13 mouse cellular contexts compared by ENCODE assay signal in the genomic region with DNA sequence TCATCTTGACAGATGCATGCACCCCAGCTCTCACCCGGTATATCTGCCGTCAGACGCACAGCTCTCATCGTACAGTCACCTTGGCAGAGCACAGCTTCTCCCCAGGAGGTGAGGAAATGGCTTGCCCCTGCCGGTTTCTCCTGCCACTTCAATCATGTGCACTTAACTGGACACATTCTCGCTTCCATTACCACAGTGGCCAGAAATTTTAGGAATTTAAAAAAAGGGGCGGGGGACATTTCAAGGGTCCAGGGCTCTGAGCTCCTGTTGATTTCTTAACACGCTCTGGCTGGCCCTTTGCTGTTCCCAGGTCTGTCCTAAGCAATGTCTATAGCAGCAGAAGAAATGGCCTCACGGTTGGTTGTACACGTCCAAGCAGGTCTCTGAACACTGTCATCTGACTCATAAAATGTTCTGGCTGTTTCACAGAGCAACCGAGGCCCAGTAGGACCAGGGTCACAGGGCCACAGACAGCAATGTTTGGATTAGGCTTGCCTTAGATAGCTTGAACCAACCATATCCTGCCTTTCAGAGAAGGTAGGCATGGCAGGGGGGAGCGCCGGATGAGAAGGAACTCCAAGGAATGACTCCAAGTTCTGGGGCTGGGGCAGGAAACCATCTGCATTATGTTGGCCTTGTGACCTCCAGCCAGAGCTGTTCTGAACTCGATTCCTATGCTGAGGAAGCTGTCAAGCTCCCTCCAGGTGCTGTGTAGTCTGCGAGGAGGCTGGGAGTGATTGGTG. TPM values are rescaled to one million over a fixed set of nuclear protein-coding genes. Genes with fewer than 3 reads are reported as not detected.
DNase-seq lines count a peak whose midpoint lies in the region; ATAC-seq and TF ChIP-seq lines count a peak whose summit lies in the region.
"Had no signal": no experiment of that assay in that cellular context is flagged by ENCODE, and none has a peak within 500 bp of the region (broad histone marks: within the 10 kb centered on the region; RNA-seq: fewer than 3 reads in every experiment).

No protein-coding gene starts in this region.

- peaks cover 22% of the 10 kb centered on the region for H3K27me3 ChIP-seq in lung, embryonic 14.5 days (ENCODE audit: insufficient read depth, low read length)
- peaks cover 17% of the 10 kb centered on the region for H3K27me3 ChIP-seq in embryonic facial prominence, embryonic 11.5 days (ENCODE audit: control insufficient read depth, insufficient read depth, low read length)
- H3K27me3 ChIP-seq in forebrain, postnatal 0 days (ENCODE audit: insufficient read depth, low read length), result peaks cover 13% of the 10 kb centered on the region
- H3K27me3 ChIP-seq in midbrain, embryonic 10.5 days (ENCODE audit: low read depth, poor library complexity, severe bottlenecking), result peaks cover 51% of the 10 kb centered on the region

- no peaks in the 10 kb centered on the region for H3K36me3 ChIP-seq in lung, embryonic 14.5 days (ENCODE audit: insufficient read depth)
- no peaks in the 10 kb centered on the region for H3K36me3 ChIP-seq in embryonic facial prominence, embryonic 11.5 days (replicated peaks; ENCODE audit: control insufficient read depth, insufficient read depth, low read depth, low read length)
- no peaks in the 10 kb centered on the region for H3K36me3 ChIP-seq in forebrain, postnatal 0 days (ENCODE audit: insufficient read depth)
- no peaks in the 10 kb centered on the region for H3K36me3 ChIP-seq in midbrain, embryonic 10.5 days
- H3K36me3 ChIP-seq: forebrain, embryonic 15.5 days had no signal

- no peak overlapping the region for H3K4me3 ChIP-seq in lung, embryonic 14.5 days (ENCODE audit: low read depth, low read length)
- H3K4me3 ChIP-seq in lung, adult 2 months (replicated peaks; ENCODE audit: extremely low read depth, low read depth, low read length), result no peak overlapping the region
- no peak overlapping the region for H3K4me3 ChIP-seq in embryonic facial prominence, embryonic 11.5 days (ENCODE audit: low read depth, low read length)
- H3K4me3 ChIP-seq in forebrain, postnatal 0 days (ENCODE audit: low read depth, low read length), result no peak overlapping the region
- H3K4me3 ChIP-seq in midbrain, embryonic 10.5 days, result no peak overlapping the region
- H3K4me3 ChIP-seq: forebrain, embryonic 15.5 days had no signal

- H3K27ac ChIP-seq in lung, embryonic 14.5 days (ENCODE audit: low read depth), result peak overlapping the region; percentile 6; the same call in 1 of the 2 replicates
- no peak overlapping the region for H3K27ac ChIP-seq in embryonic facial prominence, embryonic 11.5 days (replicated peaks; ENCODE audit: low read depth, low read length)
- no peak overlapping the region for H3K27ac ChIP-seq in forebrain, postnatal 0 days (ENCODE audit: low read depth, low read length)
- H3K27ac ChIP-seq in midbrain, embryonic 10.5 days (replicated peaks), result no peak overlapping the region
- H3K27ac ChIP-seq: forebrain, embryonic 15.5 days had no signal

- ATAC-seq in lung, embryonic 14.5 days (ENCODE audit: insufficient read depth), result peak; percentile 33; the same call in 1 of the 2 replicates
- no peak for ATAC-seq in embryonic facial prominence, embryonic 11.5 days (replicated peaks; ENCODE audit: insufficient number of reproducible peaks, low FRiP score, low TSS enrichment, low read depth)
- 0 out of 2 replicates have a peak, but pooled peaks have one; percentile 13 for ATAC-seq in neutrophil, adult 5-6 weeks (ENCODE audit: extremely low read depth, insufficient number of reproducible peaks, low FRiP score, poor library complexity, severe bottlenecking)
- no peak for ATAC-seq in forebrain, postnatal 0 days
- ATAC-seq: forebrain, embryonic 15.5 days had no signal

- H3K4me1 ChIP-seq in lung, embryonic 14.5 days (ENCODE audit: insufficient read depth), result no peaks in the 10 kb centered on the region
- H3K4me1 ChIP-seq in lung, adult 2 months (ENCODE audit: control insufficient read depth, insufficient read depth, low read length), result peaks cover 17% of the 10 kb centered on the region
- H3K4me1 ChIP-seq in embryonic facial prominence, embryonic 11.5 days (ENCODE audit: control insufficient read depth, insufficient read depth, low read length), result peaks cover 10% of the 10 kb centered on the region
- no peaks in the 10 kb centered on the region; the same call in 1 of the 2 replicates for H3K4me1 ChIP-seq in forebrain, postnatal 0 days (ENCODE audit: insufficient read depth)
- H3K4me1 ChIP-seq in midbrain, embryonic 10.5 days, result peaks cover 24% of the 10 kb centered on the region

- 24% methylated on average over 15 of the region's 15 CpGs for WGBS in lung, embryonic 14.5 days
- WGBS in lung, adult 2 months, result 42% methylated on average over 15 of the region's 15 CpGs
- WGBS in embryonic facial prominence, embryonic 11.5 days, result 42% methylated on average over 15 of the region's 15 CpGs
- WGBS in forebrain, postnatal 0 days, result 77% methylated on average over 15 of the region's 15 CpGs
- WGBS in midbrain, embryonic 10.5 days, result 71% methylated on average over 15 of the region's 15 CpGs

- no peak overlapping the region for H3K9ac ChIP-seq in lung, embryonic 14.5 days
- H3K9ac ChIP-seq in embryonic facial prominence, embryonic 11.5 days (replicated peaks; ENCODE audit: low read length), result no peak overlapping the region
- H3K9ac ChIP-seq in forebrain, postnatal 0 days, result no peak overlapping the region
- H3K9ac ChIP-seq: forebrain, embryonic 15.5 days had no signal

- TF ChIP-seq CTCF in lung, embryonic 14.5 days (IDR thresholded peaks at IDR 0.05; ENCODE audit: low read depth), result no peak
- TF ChIP-seq CTCF in lung, adult 2 months (IDR thresholded peaks at IDR 0.05; ENCODE audit: insufficient read depth, low read length), result no peak
- no peak for TF ChIP-seq CTCF in forebrain, postnatal 0 days (IDR thresholded peaks at IDR 0.05; ENCODE audit: low read depth)

- TF ChIP-seq POLR2A in lung, adult 2 months (IDR thresholded peaks at IDR 0.05; ENCODE audit: borderline replicate concordance, extremely low read depth, low read depth, low read length), result no peak

- H3K9me3 ChIP-seq in lung, embryonic 14.5 days (ENCODE audit: low read depth, low read length), result no peaks in the 10 kb centered on the region
- no peaks in the 10 kb centered on the region for H3K9me3 ChIP-seq in embryonic facial prominence, embryonic 11.5 days (replicated peaks; ENCODE audit: control insufficient read depth, low read length)
- H3K9me3 ChIP-seq in forebrain, postnatal 0 days (ENCODE audit: low read length), result no peaks in the 10 kb centered on the region
- H3K9me3 ChIP-seq in midbrain, embryonic 10.5 days (replicated peaks), result no peaks in the 10 kb centered on the region
- H3K9me3 ChIP-seq: forebrain, embryonic 15.5 days had no signal

- peak; percentile 91 for DNase-seq in heart, adult 11 months
- DNase-seq in heart, postnatal 4 days, result no peak
- peak; percentile 52 for DNase-seq in lung, embryonic 14.5 days
- DNase-seq in lung, adult 2 months, result no peak
- peak; percentile 37 for DNase-seq in embryonic facial prominence, embryonic 11.5 days (ENCODE audit: low spot score)
- DNase-seq in forebrain, postnatal 0 days, result no peak
- no peak for DNase-seq in midbrain, embryonic 10.5 days (ENCODE audit: low spot score)
- DNase-seq: right cerebral cortex, postnatal 4 days had no signal

- H3K4me2 ChIP-seq in lung, embryonic 14.5 days, result no peak overlapping the region; the same call in 1 of the 2 replicates
- H3K4me2 ChIP-seq in embryonic facial prominence, embryonic 11.5 days (ENCODE audit: low read depth, low read length), result no peak overlapping the region
- H3K4me2 ChIP-seq in forebrain, postnatal 0 days (ENCODE audit: low read depth), result no peak overlapping the region
- H3K4me2 ChIP-seq: forebrain, embryonic 15.5 days had no signal

RNA-seq across cellular contexts. Expression of gene Ppa1, which starts 21.0 kb away (rescaled TPM):
- total RNA-seq in heart, postnatal 4 days (2021), result 10 to 100 TPM; 55.2 to 61.6 TPM
- polyA plus RNA-seq in lung, embryonic 14.5 days (2014; fragmentation: Nextera tagmentation; extraction: Ambion mirVana), result 213 TPM in 2 replicates
- polyA plus RNA-seq in lung, adult 2 months (2012; rRNA removed), result 12.0 and 12.8 TPM in 2 replicates
- 312 and 320 TPM in 2 replicates for polyA plus RNA-seq in embryonic facial prominence, embryonic 11.5 days (2014; fragmentation: Nextera tagmentation; extraction: Ambion mirVana)
- total RNA-seq in neutrophil, adult 5-6 weeks (2017), result 10.0 and 11.7 TPM in 2 replicates
- 137 and 157 TPM in 2 replicates for total RNA-seq in forebrain, postnatal 0 days (2014; rRNA removed)
- polyA plus RNA-seq in forebrain, postnatal 0 days (2015; fragmentation: Nextera tagmentation; extraction: Ambion mirVana), result 201 and 219 TPM in 2 replicates
- 310 and 362 TPM in 2 replicates for polyA plus RNA-seq in midbrain, embryonic 10.5 days (2016; fragmentation: Nextera tagmentation; extraction: Ambion mirVana)

RNA-seq across cellular contexts. Expression of gene Npffr1, which starts 32.1 kb away (rescaled TPM):
- total RNA-seq in heart, postnatal 4 days (2021), result under 1 TPM in 1 of 2 experiments, not detected in 1; 0.07 TPM
- 0.05 and 0.09 TPM in 2 replicates for polyA plus RNA-seq in lung, embryonic 14.5 days (2014; fragmentation: Nextera tagmentation; extraction: Ambion mirVana)
- 0.07 and 0.11 TPM in 2 replicates for polyA plus RNA-seq in lung, adult 2 months (2012; rRNA removed)
- 0.06 and 0.11 TPM in 2 replicates for polyA plus RNA-seq in embryonic facial prominence, embryonic 11.5 days (2014; fragmentation: Nextera tagmentation; extraction: Ambion mirVana)
- total RNA-seq in neutrophil, adult 5-6 weeks (2017), result not detected in 2 replicates
- 2.8 and 3.7 TPM in 2 replicates for total RNA-seq in forebrain, postnatal 0 days (2014; rRNA removed)
- 1.3 and 2.2 TPM in 2 replicates for polyA plus RNA-seq in forebrain, postnatal 0 days (2015; fragmentation: Nextera tagmentation; extraction: Ambion mirVana)
- 0.11 and 0.15 TPM in 2 replicates for polyA plus RNA-seq in midbrain, embryonic 10.5 days (2016; fragmentation: Nextera tagmentation; extraction: Ambion mirVana)
- total RNA-seq: hematopoietic stem cell, adult 5-6 weeks; megakaryocyte, adult 5-6 weeks had no signal
- polyA plus RNA-seq: large intestine, adult 2 months had no signal

RNA-seq across cellular contexts. Expression of gene Sar1a, which starts 52.7 kb away (rescaled TPM):
- total RNA-seq in heart, postnatal 4 days (2021), result 100 to 1,000 TPM; 151 to 153 TPM
- 265 and 272 TPM in 2 replicates for polyA plus RNA-seq in lung, embryonic 14.5 days (2014; fragmentation: Nextera tagmentation; extraction: Ambion mirVana)
- polyA plus RNA-seq in lung, adult 2 months (2012; rRNA removed), result 64.5 and 79.6 TPM in 2 replicates
- polyA plus RNA-seq in embryonic facial prominence, embryonic 11.5 days (2014; fragmentation: Nextera tagmentation; extraction: Ambion mirVana), result 273 and 274 TPM in 2 replicates
- 99.3 and 110 TPM in 2 replicates for total RNA-seq in neutrophil, adult 5-6 weeks (2017)
- 188 and 221 TPM in 2 replicates for total RNA-seq in forebrain, postnatal 0 days (2014; rRNA removed)
- 208 and 213 TPM in 2 replicates for polyA plus RNA-seq in forebrain, postnatal 0 days (2015; fragmentation: Nextera tagmentation; extraction: Ambion mirVana)
- 232 and 244 TPM in 2 replicates for polyA plus RNA-seq in midbrain, embryonic 10.5 days (2016; fragmentation: Nextera tagmentation; extraction: Ambion mirVana)

Comparison
In these comparisons a context has a peak if more than half of its experiments do, and no peak if none do; other contexts are left out.
1. DNase-seq: peak in heart, adult 11 months (single experiment), lung, embryonic 14.5 days (single experiment) and embryonic facial prominence, embryonic 11.5 days (single experiment); none in heart, postnatal 4 days (single experiment), lung, adult 2 months (single experiment), forebrain, postnatal 0 days (single experiment) and midbrain, embryonic 10.5 days (single experiment).
2. RNA of gene Ppa1, which starts 21.0 kb away (polyA plus RNA-seq): 310 to 362 TPM in midbrain, embryonic 10.5 days, 312 to 320 TPM in embryonic facial prominence, embryonic 11.5 days, 213 TPM in lung, embryonic 14.5 days and 201 to 219 TPM in forebrain, postnatal 0 days; 12.0 to 12.8 TPM in lung, adult 2 months; every median in the first group is over 10 times any median in the second.
3. ATAC-seq: peak in lung, embryonic 14.5 days (single experiment) and neutrophil, adult 5-6 weeks (single experiment); none in embryonic facial prominence, embryonic 11.5 days (single experiment) and forebrain, postnatal 0 days (single experiment).